Mouse (Mus musculus) ES-E14 (cell line): ENCODE data around the gene Tex44.

Experiments used
- CHD2 ChIP-seq: IDR thresholded peaks from 2 replicates; pipeline ENCODE4 v1.6.1; 2014; ENCODE audit warnings: mild to moderate bottlenecking, low read depth, low read length, inconsistent platforms
- HCFC1 ChIP-seq: IDR thresholded peaks from 2 replicates; pipeline ENCODE4 v1.6.1; 2012; ENCODE audit warnings: low read length, inconsistent platforms, borderline replicate concordance; ENCODE audit not compliant: insufficient read depth
- MAFK ChIP-seq: IDR thresholded peaks from 2 replicates; pipeline ENCODE4 v1.6.1; 2014; ENCODE audit warnings: mild to moderate bottlenecking, low read depth, low read length, inconsistent platforms; ENCODE audit not compliant: insufficient read depth
- ZC3H11A ChIP-seq: IDR thresholded peaks from 2 replicates; pipeline ENCODE4 v1.6.1; 2012; ENCODE audit warnings: low read depth, mild to moderate bottlenecking, inconsistent platforms, low read length, borderline replicate concordance
- ZNF384 ChIP-seq: IDR thresholded peaks from 2 replicates; pipeline ENCODE4 v1.6.1; 2012; ENCODE audit warnings: low read depth, low read length, inconsistent platforms

GRCm38 (mm10) chr1:86449966-86450365 lies 23.8 kb downstream of the Tex44 start:
- TF ChIP-seq ZNF384 (no peak), HCFC1 (no peak), MAFK (no peak), ZC3H11A (no peak), CHD2 (no peak)
